Mouse (Mus musculus) 3T3-L1 (cell line): ENCODE measurements around the gene Dnmbp.

Experiments
- DNase-seq: peaks from one replicate; pipeline ENCODE4 v3.0.0-alpha.2; 2015; ENCODE audit warnings: low read depth, low spot score

Dnmbp gene

DNA sequence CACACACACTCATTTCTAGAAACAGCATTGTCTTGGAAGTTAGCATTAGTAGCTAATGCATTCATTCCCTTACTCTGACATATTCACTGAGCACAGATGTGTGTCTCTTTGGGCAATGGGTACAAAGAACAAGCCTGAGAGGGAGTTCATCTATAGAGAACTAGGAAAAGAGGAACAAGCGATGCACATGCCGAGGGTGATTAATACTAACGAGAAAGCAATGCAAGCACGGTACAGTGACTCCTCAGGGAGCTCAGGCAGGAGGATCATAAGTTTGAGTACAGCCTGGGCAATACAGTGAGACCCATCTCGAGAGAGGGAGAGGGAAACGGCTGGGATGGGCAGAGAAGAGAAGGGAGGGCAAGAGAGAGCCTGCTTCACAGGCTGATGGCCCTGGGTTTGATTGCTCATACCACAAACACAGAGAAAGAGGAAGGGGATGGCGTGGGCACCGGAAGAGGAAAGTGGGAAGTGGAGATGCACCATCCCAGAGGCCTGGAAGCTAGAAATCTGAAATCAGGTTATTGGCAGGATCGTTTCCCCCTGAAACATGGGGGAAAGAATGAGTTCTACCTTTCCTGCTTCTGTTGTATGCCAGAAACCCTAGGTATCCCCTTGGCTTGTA is 138.5 kb downstream of the Dnmbp start:
- DNase-seq: no peak

GRCm38 (mm10) chr19:43797216-43797615 is 142.8 kb downstream of the Dnmbp start:
- no peak for DNase-seq
